Mouse (Mus musculus) limb, embryonic 14.5 days (tissue): Measurements from ENCODE around the gene Ms4a4d. TPM values are rescaled to one million over a fixed set of nuclear protein-coding genes. Genes with fewer than 3 reads are reported as not detected.

Experiments
- ATAC-seq: fragments of 200-750 bp; cut with Nextera tagmentation; 2 replicates; pipeline ENCODE4 v1.8.0; 2017; ENCODE audit warnings: low read depth, moderate number of reproducible peaks, moderate TSS enrichment; ENCODE audit not compliant: low FRiP score
- DNase-seq: peaks from one replicate; pipeline ENCODE4 v3.0.0-alpha.2; 2015; ENCODE audit warnings: low spot score
- H3K27ac ChIP-seq: fragments of 300-500 bp; sonication (generic); replicated peaks from 2 replicates; pipeline ENCODE4 v1.5.1; 2014; ENCODE audit warnings: low read depth, mild to moderate bottlenecking, low read length, moderate library complexity, mixed read lengths
- H3K27me3 ChIP-seq: fragments of 300-500 bp; sonication (generic); 2 replicates; pipeline ENCODE4 v1.6.1; 2014; ENCODE audit warnings: low read length, mixed read lengths; ENCODE audit not compliant: control insufficient read depth, insufficient read depth
- H3K36me3 ChIP-seq: fragments of 300-500 bp; sonication (generic); 2 replicates; pipeline ENCODE4 v1.6.1; 2014; ENCODE audit warnings: mild to moderate bottlenecking, low read length, moderate library complexity, mixed read lengths; ENCODE audit not compliant: control insufficient read depth, insufficient read depth
- H3K4me1 ChIP-seq: fragments of 300-500 bp; sonication (generic); 2 replicates; pipeline ENCODE4 v1.6.1; 2014; ENCODE audit warnings: antibody characterized with exemption, low read length, mixed read lengths; ENCODE audit not compliant: control insufficient read depth, insufficient read depth
- H3K4me2 ChIP-seq: fragments of 300-500 bp; sonication (generic); replicated peaks from 2 replicates; pipeline ENCODE4 v1.6.1; 2014; ENCODE audit warnings: low read depth, mild to moderate bottlenecking, low read length, moderate library complexity; ENCODE audit not compliant: severe bottlenecking
- H3K4me3 ChIP-seq: fragments of 300-500 bp; sonication (generic); replicated peaks from 2 replicates; pipeline ENCODE4 v1.5.1; 2014; ENCODE audit warnings: low read length
- H3K9ac ChIP-seq: fragments of 300-500 bp; sonication (generic); 2 replicates; pipeline ENCODE4 v1.6.1; 2014; ENCODE audit warnings: mild to moderate bottlenecking, low read depth, low read length, moderate library complexity; ENCODE audit not compliant: severe bottlenecking
- H3K9me3 ChIP-seq: fragments of 300-500 bp; sonication (generic); 2 replicates; pipeline ENCODE4 v1.6.1; 2016; ENCODE audit warnings: low read length; ENCODE audit not compliant: control insufficient read depth
- POLR2A ChIP-seq: fragments of 200-500 bp; IDR thresholded peaks from 2 replicates; pipeline ENCODE4 v1.8.0; 2012; ENCODE audit warnings: inconsistent platforms, mild to moderate bottlenecking, moderate library complexity, borderline replicate concordance; ENCODE audit not compliant: insufficient read depth, insufficient read length; ENCODE audit errors: extremely low read depth
- WGBS: fragments of 180-500 bp; shearing (Covaris S2); extraction: QIAGEN DNeasy Blood & Tissue Kit; methylation state at CpG from one replicate; pipeline ENCODE4 v1.1.7; 2014; 5-methylcytosine and 5-hydroxymethylcytosine counted together
- polyA plus RNA-seq, 2 experiments: library from polyadenylated mRNA; depleted of rRNA in 1 of 2; stranded (reverse) in 1 of 2; unstranded in 1 of 2; fragments of >200 nt; fragmentation: Nextera tagmentation in 1 of 2; extraction: Ambion mirVana in 1 of 2; gene quantifications; 2 replicates each; pipeline versions ENCODE4 v1.2.1 to v1.2.3; 2012 to 2014

The Ms4a4d gene
- polyA plus RNA-seq, 2 experiments: 0.83 to 2.1 TPM

- H3K27ac ChIP-seq: no peak overlapping the region
- no peak overlapping the region for H3K4me2 ChIP-seq
- H3K4me3 ChIP-seq: no peak overlapping the region
- H3K27me3 ChIP-seq: no peaks in the 10 kb centered on the region
- TF ChIP-seq POLR2A: no peak
- no peaks in the 10 kb centered on the region for H3K36me3 ChIP-seq
- ATAC-seq (no peak), DNase-seq (no peak)
- WGBS: 82% methylated on average over 3 of the region's 3 CpGs
- H3K9me3 ChIP-seq: no peaks in the 10 kb centered on the region
- no peak overlapping the region for H3K9ac ChIP-seq
- no peaks in the 10 kb centered on the region for H3K4me1 ChIP-seq
Measured at GRCm38 (mm10) chr19:11601349-11601748, 64.7 kb downstream of the Ms4a4d start.

GRCm38 (mm10) chr19:11602026-11602425, 65.4 kb downstream of the Ms4a4d start:
- no peak overlapping the region for H3K27ac ChIP-seq

GRCm38 (mm10) chr19:11604603-11605002, 68.0 kb downstream of the Ms4a4d start, which contains the start of gene Ms4a6d:
TSS of gene Ms4a6d (minus strand) at chr19:11604849.
- no peaks in the 10 kb centered on the region for H3K36me3 ChIP-seq
- H3K27me3 ChIP-seq: no peaks in the 10 kb centered on the region
- H3K9me3 ChIP-seq: no peaks in the 10 kb centered on the region
- WGBS: 80% methylated on average over 2 of the region's 2 CpGs
- no peak within 1 kb of the TSS for H3K4me3 ChIP-seq
- DNase-seq: no peak
- H3K9ac ChIP-seq: no peak within 1 kb of the TSS
- H3K4me2 ChIP-seq: no peak within 1 kb of the TSS
- no peaks in the 10 kb centered on the region for H3K4me1 ChIP-seq
- TF ChIP-seq POLR2A: no peak
- ATAC-seq: no peak
- no peak within 1 kb of the TSS for H3K27ac ChIP-seq

More at GRCm38 (mm10) chr19:11602026-11602425, 65.4 kb downstream of the Ms4a4d start:
- no peak overlapping the region for H3K9ac ChIP-seq
- DNase-seq (peak; percentile 13), ATAC-seq (no peak)
- H3K36me3 ChIP-seq: no peaks in the 10 kb centered on the region
- H3K9me3 ChIP-seq: no peaks in the 10 kb centered on the region
- WGBS: 86% methylated on average over 2 of the region's 2 CpGs
- TF ChIP-seq POLR2A: no peak
- H3K4me3 ChIP-seq: no peak overlapping the region
- H3K4me2 ChIP-seq: no peak overlapping the region
- H3K27me3 ChIP-seq: no peaks in the 10 kb centered on the region
- H3K4me1 ChIP-seq: no peaks in the 10 kb centered on the region

Other genes with a start within 250 kb of the Ms4a4d start
- gene Ms4a14, start 222.3 kb upstream of the Ms4a4d start, polyA plus RNA-seq (2012; rRNA removed): 0.35 and 0.41 TPM in 2 replicates
- 0.10 and 0.11 TPM in 2 replicates for gene Ms4a14, start 222.3 kb upstream of the Ms4a4d start, polyA plus RNA-seq (2014; fragmentation: Nextera tagmentation; extraction: Ambion mirVana)
- 4.6 and 5.7 TPM in 2 replicates for gene Ms4a7, start 200.7 kb upstream of the Ms4a4d start, polyA plus RNA-seq (2012; rRNA removed)
- 11.2 and 12.3 TPM in 2 replicates for gene Ms4a7, start 200.7 kb upstream of the Ms4a4d start, polyA plus RNA-seq (2014; fragmentation: Nextera tagmentation; extraction: Ambion mirVana)
- gene Ms4a4a, start 161.3 kb upstream of the Ms4a4d start, polyA plus RNA-seq (2012; rRNA removed): 1.2 and 1.9 TPM in 2 replicates
- 3.3 and 4.4 TPM in 2 replicates for gene Ms4a4a, start 161.3 kb upstream of the Ms4a4d start, polyA plus RNA-seq (2014; fragmentation: Nextera tagmentation; extraction: Ambion mirVana)
- gene Ms4a4c, start 132.0 kb upstream of the Ms4a4d start, polyA plus RNA-seq (2012; rRNA removed): 0.49 and 0.60 TPM in 2 replicates
- gene Ms4a4c, start 132.0 kb upstream of the Ms4a4d start, polyA plus RNA-seq (2014; fragmentation: Nextera tagmentation; extraction: Ambion mirVana): 0.69 and 2.2 TPM in 2 replicates
- gene Ms4a4b, start 93.2 kb upstream of the Ms4a4d start, polyA plus RNA-seq (2012; rRNA removed): 0.06 TPM in 1 of 2 replicates, not detected in the other
- gene Ms4a4b, start 93.2 kb upstream of the Ms4a4d start, polyA plus RNA-seq (2014; fragmentation: Nextera tagmentation; extraction: Ambion mirVana): 0.19 and 0.26 TPM in 2 replicates
- gene Ms4a6c, start 67.4 kb upstream of the Ms4a4d start, polyA plus RNA-seq (2012; rRNA removed): 4.2 and 7.2 TPM in 2 replicates
- 6.8 and 9.4 TPM in 2 replicates for gene Ms4a6c, start 67.4 kb upstream of the Ms4a4d start, polyA plus RNA-seq (2014; fragmentation: Nextera tagmentation; extraction: Ambion mirVana)
- 0.11 and 0.33 TPM in 2 replicates for gene Gm8369, start 50.9 kb upstream of the Ms4a4d start, polyA plus RNA-seq (2012; rRNA removed)
- gene Gm8369, start 50.9 kb upstream of the Ms4a4d start, polyA plus RNA-seq (2014; fragmentation: Nextera tagmentation; extraction: Ambion mirVana): not detected in 2 replicates
- gene Ms4a6b, start 20.3 kb upstream of the Ms4a4d start, polyA plus RNA-seq (2012; rRNA removed): 6.0 and 6.9 TPM in 2 replicates
- gene Ms4a6b, start 20.3 kb upstream of the Ms4a4d start, polyA plus RNA-seq (2014; fragmentation: Nextera tagmentation; extraction: Ambion mirVana): 9.4 and 10.0 TPM in 2 replicates
- gene Ms4a6d, start 68.0 kb downstream of the Ms4a4d start, polyA plus RNA-seq (2012; rRNA removed): 5.3 and 5.4 TPM in 2 replicates
- 7.4 TPM in 2 replicates for gene Ms4a6d, start 68.0 kb downstream of the Ms4a4d start, polyA plus RNA-seq (2014; fragmentation: Nextera tagmentation; extraction: Ambion mirVana)
- 0.99 and 1.5 TPM in 2 replicates for gene Ms4a2, start 86.9 kb downstream of the Ms4a4d start, polyA plus RNA-seq (2012; rRNA removed)
- gene Ms4a2, start 86.9 kb downstream of the Ms4a4d start, polyA plus RNA-seq (2014; fragmentation: Nextera tagmentation; extraction: Ambion mirVana): 1.8 and 1.9 TPM in 2 replicates
- 0.13 TPM in 1 of 2 replicates, not detected in the other for gene Ms4a3, start 104.0 kb downstream of the Ms4a4d start, polyA plus RNA-seq (2012; rRNA removed)
- gene Ms4a3, start 104.0 kb downstream of the Ms4a4d start, polyA plus RNA-seq (2014; fragmentation: Nextera tagmentation; extraction: Ambion mirVana): 0.39 TPM in 1 of 2 replicates, not detected in the other
- not detected in 2 replicates for gene Oosp2, start 123.8 kb downstream of the Ms4a4d start, polyA plus RNA-seq (2012; rRNA removed)
- gene Oosp2, start 123.8 kb downstream of the Ms4a4d start, polyA plus RNA-seq (2014; fragmentation: Nextera tagmentation; extraction: Ambion mirVana): not detected in 2 replicates
- not detected in 2 replicates for gene Oosp1, start 154.3 kb downstream of the Ms4a4d start, polyA plus RNA-seq (2012; rRNA removed)
- not detected in 2 replicates for gene Oosp1, start 154.3 kb downstream of the Ms4a4d start, polyA plus RNA-seq (2014; fragmentation: Nextera tagmentation; extraction: Ambion mirVana)
- not detected in 2 replicates for gene Oosp3, start 160.3 kb downstream of the Ms4a4d start, polyA plus RNA-seq (2012; rRNA removed)
- not detected in 2 replicates for gene Oosp3, start 160.3 kb downstream of the Ms4a4d start, polyA plus RNA-seq (2014; fragmentation: Nextera tagmentation; extraction: Ambion mirVana)
- not detected in 2 replicates for gene Gif, start 210.8 kb downstream of the Ms4a4d start, polyA plus RNA-seq (2012; rRNA removed)
- gene Gif, start 210.8 kb downstream of the Ms4a4d start, polyA plus RNA-seq (2014; fragmentation: Nextera tagmentation; extraction: Ambion mirVana): not detected in 2 replicates
- gene Mrpl16, start 233.6 kb downstream of the Ms4a4d start, polyA plus RNA-seq (2012; rRNA removed): 19.0 and 30.3 TPM in 2 replicates
- 49.4 and 50.7 TPM in 2 replicates for gene Mrpl16, start 233.6 kb downstream of the Ms4a4d start, polyA plus RNA-seq (2014; fragmentation: Nextera tagmentation; extraction: Ambion mirVana)